Mouse (Mus musculus) myocyte (in vitro differentiated cells): ENCODE results near the gene Dnajc16.

Experiments
- CEBPB ChIP-seq: IDR thresholded peaks from 2 replicates; pipeline ENCODE4 v1.6.1; 2011; ENCODE audit warnings: mild to moderate bottlenecking, moderate library complexity; ENCODE audit not compliant: poor library complexity, insufficient read depth, severe bottlenecking
- E2F4 ChIP-seq: IDR thresholded peaks from one replicate; pipeline ENCODE4 v1.6.1; 2011; ENCODE audit warnings: mild to moderate bottlenecking, control low read depth, moderate library complexity; ENCODE audit not compliant: insufficient read depth
- MAX ChIP-seq: IDR thresholded peaks from one replicate; pipeline ENCODE4 v1.6.1; 2011; ENCODE audit warnings: low read depth, mild to moderate bottlenecking, control low read depth
- MYOD1 ChIP-seq, 3 experiments: IDR thresholded peaks; one replicate each; pipeline ENCODE4 v1.6.1; 2011; ENCODE audit warnings: control low read depth in 2 of 3, low read depth in 2 of 3, mild to moderate bottlenecking in 2 of 3, moderate library complexity in 1 of 3; ENCODE audit not compliant: insufficient read length in 2 of 3, control insufficient read depth in 1 of 3
- MYOG ChIP-seq, 3 experiments: IDR thresholded peaks; one replicate each; pipeline ENCODE4 v1.6.1; 2011; ENCODE audit warnings: control low read depth in 2 of 3, low read depth in 2 of 3, mild to moderate bottlenecking in 2 of 3; ENCODE audit not compliant: insufficient read length in 2 of 3, control insufficient read depth in 1 of 3, insufficient read depth in 1 of 3
- POLR2A ChIP-seq: IDR thresholded peaks from one replicate; pipeline ENCODE4 v1.6.1; 2011; ENCODE audit warnings: low read depth, mild to moderate bottlenecking, control low read depth, moderate library complexity; ENCODE audit not compliant: insufficient read length
- POLR2AphosphoS2 ChIP-seq: IDR thresholded peaks from one replicate; pipeline ENCODE4 v1.6.1; 2011; ENCODE audit warnings: low read depth, control low read depth; ENCODE audit not compliant: insufficient read length
- SRF ChIP-seq: IDR thresholded peaks from one replicate; pipeline ENCODE4 v1.6.1; 2011; ENCODE audit warnings: low read depth; ENCODE audit not compliant: control insufficient read depth, insufficient read length
- TCF12 ChIP-seq: IDR thresholded peaks from one replicate; pipeline ENCODE4 v1.6.1; 2011; ENCODE audit warnings: mild to moderate bottlenecking, control low read depth; ENCODE audit not compliant: poor library complexity, insufficient read depth, severe bottlenecking
- USF1 ChIP-seq: IDR thresholded peaks from one replicate; pipeline ENCODE4 v1.6.1; 2011; ENCODE audit warnings: low read depth, mild to moderate bottlenecking, control low read depth, moderate library complexity

GRCm38 (mm10) chr4:141787462-141787861 is 3.3 kb downstream of the Dnajc16 start:
- TF ChIP-seq E2F4 (no peak), SRF (no peak), POLR2A (no peak), MAX (no peak), USF1 (no peak), MYOG (IDR thresholded peaks at IDR 0.05; ENCODE audit: control insufficient read depth in 1 of 3, insufficient read depth in 1 of 3, insufficient read length in 2 of 3, low read depth in 2 of 3) (no peak), POLR2AphosphoS2 (no peak), MYOD1 (IDR thresholded peaks at IDR 0.05; ENCODE audit: control insufficient read depth in 1 of 3, insufficient read length in 2 of 3, low read depth in 2 of 3) (no peak), TCF12 (no peak), CEBPB (no peak)
